Mouse (Mus musculus) kidney, postnatal 36 days (tissue): ENCODE measurements around the gene Dhx34.

Experiments used
- DNase-seq, 2 experiments: peaks; one replicate each; pipeline ENCODE4 v3.0.0; 2021 to 2022; ENCODE audit warnings: mixed read lengths in 2 of 2

Gene Dhx34

GRCm38 (mm10) chr7:16208781-16209665, 12.8 kb downstream of the Dhx34 start:
- no peak for DNase-seq

GRCm38 (mm10) chr7:16207496-16207895, 14.3 kb downstream of the Dhx34 start:
- DNase-seq: no peak

- no peak for DNase-seq
Observed at GRCm38 (mm10) chr7:16207076-16207475, 14.8 kb downstream of the Dhx34 start.

- no peak for DNase-seq
Observed at GRCm38 (mm10) chr7:16204791-16205190, 17.0 kb downstream of the Dhx34 start.

- peak in 1 of 2 experiments; percentile 63 for DNase-seq
Observed at GRCm38 (mm10) chr7:16203505-16203903, 18.3 kb downstream of the Dhx34 start.

GRCm38 (mm10) chr7:16202756-16203504, 18.9 kb downstream of the Dhx34 start:
- DNase-seq: peak; percentile 85 to 92

- no peak for DNase-seq
Observed at GRCm38 (mm10) chr7:16201136-16201535, 20.7 kb downstream of the Dhx34 start.

GRCm38 (mm10) chr7:16198540-16198939, 23.3 kb downstream of the Dhx34 start:
- DNase-seq: no peak

- no peak for DNase-seq
Observed at GRCm38 (mm10) chr7:16197166-16197565, 24.7 kb downstream of the Dhx34 start.

- DNase-seq: no peak
Observed at GRCm38 (mm10) chr7:16196616-16197015, 25.2 kb downstream of the Dhx34 start.

- DNase-seq: no peak
Observed at GRCm38 (mm10) chr7:16193702-16194101, 28.1 kb downstream of the Dhx34 start.

- DNase-seq: peak; percentile 66 to 89
Observed at GRCm38 (mm10) chr7:16192315-16192714, 29.5 kb downstream of the Dhx34 start.

GRCm38 (mm10) chr7:16187494-16187893, 34.3 kb downstream of the Dhx34 start:
- no peak for DNase-seq

GRCm38 (mm10) chr7:16183663-16184062, 38.2 kb downstream of the Dhx34 start:
- DNase-seq: peak; percentile 58 to 92

GRCm38 (mm10) chr7:16178114-16178513, 43.7 kb downstream of the Dhx34 start:
- DNase-seq: no peak

GRCm38 (mm10) chr7:16175542-16175931, 46.3 kb downstream of the Dhx34 start:
- DNase-seq: no peak

- peak; percentile 6 to 56 for DNase-seq
Observed at GRCm38 (mm10) chr7:16174597-16175541, 47.0 kb downstream of the Dhx34 start, which contains the start of gene Meis3. Gene Meis3 (plus strand): TSS chr7:16175090.

- DNase-seq: no peak
Observed at GRCm38 (mm10) chr7:16173146-16173545, 48.7 kb downstream of the Dhx34 start.

GRCm38 (mm10) chr7:16172586-16173140, 49.2 kb downstream of the Dhx34 start:
- no peak for DNase-seq

GRCm38 (mm10) chr7:16172141-16172581, 49.7 kb downstream of the Dhx34 start:
- no peak for DNase-seq

GRCm38 (mm10) chr7:16162036-16162435, 59.8 kb downstream of the Dhx34 start:
- no peak for DNase-seq

- no peak for DNase-seq
Observed at GRCm38 (mm10) chr7:16161302-16161701, 60.5 kb downstream of the Dhx34 start.
